8 mouse cellular contexts compared by ENCODE assay signal in genomic region chr16:35938211-35939151, GRCm38 (mm10). TPM values are rescaled to one million over a fixed set of nuclear protein-coding genes. Genes with fewer than 3 reads are reported as not detected.
DNase-seq lines count a peak whose midpoint lies in the region; ATAC-seq lines count a peak whose summit lies in the region.

Gene Parp9, plus strand, starts transcription at chr16:35938470.
Gene Dtx3l, minus strand, starts transcription at chr16:35939151.

- H3K36me3 ChIP-seq in heart, embryonic 14.5 days (ENCODE audit: control insufficient read depth, insufficient read depth, low read length), result peaks cover 16% of the 10 kb centered on the region
- H3K36me3 ChIP-seq in liver, embryonic 16.5 days (ENCODE audit: control insufficient read depth, insufficient read depth), result peaks cover 5% of the 10 kb centered on the region; the same call in 1 of the 2 replicates
- no peaks in the 10 kb centered on the region for H3K36me3 ChIP-seq in neural tube, embryonic 11.5 days (ENCODE audit: control insufficient read depth, insufficient read depth, low read length)
- 0 out of 2 replicates have a peak, but pooled peaks cover 3% of the 10 kb centered on the region for H3K36me3 ChIP-seq in stomach, embryonic 16.5 days (ENCODE audit: control insufficient read depth, insufficient read depth, low read length)

- H3K9me3 ChIP-seq in heart, embryonic 14.5 days (ENCODE audit: control insufficient read depth, low read length), result no peaks in the 10 kb centered on the region
- H3K9me3 ChIP-seq in liver, embryonic 16.5 days (replicated peaks; ENCODE audit: control insufficient read depth, low read length), result no peaks in the 10 kb centered on the region
- no peaks in the 10 kb centered on the region for H3K9me3 ChIP-seq in neural tube, embryonic 11.5 days (ENCODE audit: control insufficient read depth, low read length)
- H3K9me3 ChIP-seq in stomach, embryonic 16.5 days (replicated peaks; ENCODE audit: control insufficient read depth, low read length), result no peaks in the 10 kb centered on the region

- H3K27me3 ChIP-seq in heart, embryonic 14.5 days (ENCODE audit: control insufficient read depth, insufficient read depth, low read length), result no peaks in the 10 kb centered on the region
- H3K27me3 ChIP-seq in liver, embryonic 16.5 days (ENCODE audit: control insufficient read depth, insufficient read depth, low read depth, low read length), result no peaks in the 10 kb centered on the region
- peaks cover 2% of the 10 kb centered on the region; the same call in 1 of the 2 replicates for H3K27me3 ChIP-seq in neural tube, embryonic 11.5 days (ENCODE audit: control insufficient read depth, insufficient read depth, low read length)
- no peaks in the 10 kb centered on the region for H3K27me3 ChIP-seq in stomach, embryonic 16.5 days (ENCODE audit: control insufficient read depth, insufficient read depth, low read length)

- H3K4me2 ChIP-seq in heart, embryonic 14.5 days (ENCODE audit: low read length), result peak within 1 kb of the TSS; percentile 90
- peak within 1 kb of the TSS; percentile 94 for H3K4me2 ChIP-seq in liver, embryonic 16.5 days (ENCODE audit: low read depth, low read length)
- H3K4me2 ChIP-seq in neural tube, embryonic 11.5 days (ENCODE audit: low read depth), result peak within 1 kb of the TSS; percentile 91
- peak within 1 kb of the TSS; percentile 62 for H3K4me2 ChIP-seq in stomach, embryonic 16.5 days (ENCODE audit: low read depth, low read length)

- H3K4me3 ChIP-seq in brown adipose tissue, adult 24 weeks (ENCODE audit: insufficient read depth, low read depth, low read length), result peak within 1 kb of the TSS; percentile 92
- H3K4me3 ChIP-seq in heart, embryonic 14.5 days (ENCODE audit: control insufficient read depth in 1 of 2, insufficient read depth in 1 of 2, low read depth in 1 of 2, low read length in 2 of 2), result peak within 1 kb of the TSS; percentile 58 to 76
- peak within 1 kb of the TSS; percentile 87 for H3K4me3 ChIP-seq in liver, embryonic 16.5 days (ENCODE audit: low read depth, low read length)
- peak within 1 kb of the TSS; percentile 54 for H3K4me3 ChIP-seq in neural tube, embryonic 11.5 days (ENCODE audit: low read depth, low read length)
- peak within 1 kb of the TSS; percentile 78 for H3K4me3 ChIP-seq in stomach, embryonic 16.5 days (replicated peaks; ENCODE audit: low read length)

- peak; percentile 69 for DNase-seq in kidney, postnatal 10 days
- peak; percentile 65 for DNase-seq in neural tube, embryonic 11.5 days (ENCODE audit: low spot score)

- H3K4me1 ChIP-seq in brown adipose tissue, adult 24 weeks (ENCODE audit: control insufficient read depth, insufficient read depth, insufficient read length, low read length), result peaks cover 2% of the 10 kb centered on the region; the same call in 1 of the 2 replicates
- H3K4me1 ChIP-seq in heart, embryonic 14.5 days (ENCODE audit: control insufficient read depth in 2 of 2, insufficient read depth in 2 of 2, low read length in 2 of 2), result peaks cover 0 to 9% of the 10 kb centered on the region in 2 experiments
- H3K4me1 ChIP-seq in liver, embryonic 16.5 days (ENCODE audit: control insufficient read depth, low read depth, low read length), result peaks cover 11% of the 10 kb centered on the region
- H3K4me1 ChIP-seq in neural tube, embryonic 11.5 days (ENCODE audit: control insufficient read depth, insufficient read depth, low read length), result no peaks in the 10 kb centered on the region
- 0 out of 2 replicates have a peak, but pooled peaks cover 7% of the 10 kb centered on the region for H3K4me1 ChIP-seq in stomach, embryonic 16.5 days (ENCODE audit: control insufficient read depth, insufficient read depth, low read length)

- 1% methylated on average over 52 of the region's 52 CpGs for WGBS in heart, embryonic 14.5 days
- WGBS in liver, embryonic 16.5 days (ENCODE audit: insufficient replicate concordance), result under 1% methylated on average over 52 of the region's 52 CpGs
- 1% methylated on average over 52 of the region's 52 CpGs for WGBS in neural tube, embryonic 11.5 days
- 1% methylated on average over 52 of the region's 52 CpGs for WGBS in stomach, embryonic 16.5 days

- peak within 1 kb of the TSS; percentile 90 for H3K9ac ChIP-seq in heart, embryonic 14.5 days (ENCODE audit: low read length)
- H3K9ac ChIP-seq in liver, embryonic 16.5 days (ENCODE audit: low read depth, low read length), result peak within 1 kb of the TSS; percentile 88
- peak within 1 kb of the TSS; percentile 72 for H3K9ac ChIP-seq in neural tube, embryonic 11.5 days (ENCODE audit: low read length)
- H3K9ac ChIP-seq in stomach, embryonic 16.5 days (ENCODE audit: low read length), result peak within 1 kb of the TSS; percentile 85

- ATAC-seq in CD4-positive, CD25-positive, alpha-beta regulatory T cell, adult 4 months, result peak; percentile 79
- ATAC-seq in erythroid progenitor cell, adult 5-6 weeks (replicated peaks; ENCODE audit: low FRiP score, poor library complexity, severe bottlenecking), result peak; percentile 82
- peak; percentile 44; the same call in 1 of the 2 replicates for ATAC-seq in heart, embryonic 14.5 days (ENCODE audit: insufficient number of reproducible peaks, insufficient read depth, low FRiP score, low read depth)
- ATAC-seq in liver, embryonic 16.5 days (ENCODE audit: low read depth), result peak; percentile 82
- peak; percentile 71; the same call in 1 of the 2 replicates for ATAC-seq in neural tube, embryonic 11.5 days (ENCODE audit: insufficient read depth, low FRiP score, low TSS enrichment)
- peak; percentile 68; the same call in 1 of the 2 replicates for ATAC-seq in stomach, embryonic 16.5 days (ENCODE audit: insufficient read depth, low FRiP score)

- H3K27ac ChIP-seq in brown adipose tissue, adult 24 weeks (replicated peaks; ENCODE audit: low read depth, low read length), result peak within 1 kb of the TSS; percentile 80
- peak within 1 kb of the TSS; percentile 42 to 66 for H3K27ac ChIP-seq in heart, embryonic 14.5 days (replicated peaks in 1 of 2; ENCODE audit: control insufficient read depth in 1 of 2, insufficient read depth in 1 of 2, low read depth in 2 of 2, low read length in 2 of 2)
- peak within 1 kb of the TSS; percentile 76 for H3K27ac ChIP-seq in liver, embryonic 16.5 days (ENCODE audit: low read length)
- H3K27ac ChIP-seq in neural tube, embryonic 11.5 days (ENCODE audit: low read depth, low read length), result no peak within 1 kb of the TSS
- peak within 1 kb of the TSS; percentile 74 for H3K27ac ChIP-seq in stomach, embryonic 16.5 days (ENCODE audit: low read length)

RNA-seq across cellular contexts. Expression of gene Parp9, which starts in this region (rescaled TPM):
- 10 to 100 TPM; 73.8 to 98.6 TPM for polyA plus RNA-seq in CD4-positive, CD25-positive, alpha-beta regulatory T cell, adult 4 months (2017; shearing (Covaris generic))
- 11.6 and 15.7 TPM in 2 replicates for polyA plus RNA-seq in brown adipose tissue, adult 24 weeks (2012; ENCODE audit: insufficient read depth, insufficient read length, missing spikeins)
- 30.6 and 35.0 TPM in 2 replicates for total RNA-seq in erythroid progenitor cell, adult 5-6 weeks (2015; ENCODE audit: low replicate concordance)
- 41.1 and 48.7 TPM in 2 replicates for total RNA-seq in erythroid progenitor cell, adult 5-6 weeks (2017; ENCODE audit: low replicate concordance)
- polyA plus RNA-seq in heart, embryonic 14.5 days (2014; fragmentation: Nextera tagmentation; extraction: Ambion mirVana), result 8.4 and 9.9 TPM in 2 replicates
- 7.3 and 7.7 TPM in 2 replicates for polyA plus RNA-seq in liver, embryonic 16.5 days (2015; fragmentation: Nextera tagmentation; extraction: Ambion mirVana)
- polyA plus RNA-seq in neural tube, embryonic 11.5 days (2014; fragmentation: Nextera tagmentation; extraction: Ambion mirVana), result 3.1 and 3.4 TPM in 2 replicates
- 10.7 and 10.9 TPM in 2 replicates for polyA plus RNA-seq in stomach, embryonic 16.5 days (2015; fragmentation: Nextera tagmentation; extraction: Ambion mirVana)

RNA-seq across cellular contexts. Expression of gene Dtx3l, which starts in this region (rescaled TPM):
- 10 to 100 TPM; 60.4 to 61.4 TPM for polyA plus RNA-seq in CD4-positive, CD25-positive, alpha-beta regulatory T cell, adult 4 months (2017; shearing (Covaris generic))
- polyA plus RNA-seq in brown adipose tissue, adult 24 weeks (2012; ENCODE audit: insufficient read depth, insufficient read length, missing spikeins), result 6.1 and 6.3 TPM in 2 replicates
- total RNA-seq in erythroid progenitor cell, adult 5-6 weeks (2015; ENCODE audit: low replicate concordance), result 15.9 and 20.5 TPM in 2 replicates
- 19.8 and 21.4 TPM in 2 replicates for total RNA-seq in erythroid progenitor cell, adult 5-6 weeks (2017; ENCODE audit: low replicate concordance)
- polyA plus RNA-seq in heart, embryonic 14.5 days (2014; fragmentation: Nextera tagmentation; extraction: Ambion mirVana), result 7.0 TPM in 2 replicates
- 4.7 and 5.5 TPM in 2 replicates for polyA plus RNA-seq in liver, embryonic 16.5 days (2015; fragmentation: Nextera tagmentation; extraction: Ambion mirVana)
- 1.9 and 3.2 TPM in 2 replicates for polyA plus RNA-seq in neural tube, embryonic 11.5 days (2014; fragmentation: Nextera tagmentation; extraction: Ambion mirVana)
- polyA plus RNA-seq in stomach, embryonic 16.5 days (2015; fragmentation: Nextera tagmentation; extraction: Ambion mirVana), result 7.1 and 9.5 TPM in 2 replicates
